In the genomic region with DNA sequence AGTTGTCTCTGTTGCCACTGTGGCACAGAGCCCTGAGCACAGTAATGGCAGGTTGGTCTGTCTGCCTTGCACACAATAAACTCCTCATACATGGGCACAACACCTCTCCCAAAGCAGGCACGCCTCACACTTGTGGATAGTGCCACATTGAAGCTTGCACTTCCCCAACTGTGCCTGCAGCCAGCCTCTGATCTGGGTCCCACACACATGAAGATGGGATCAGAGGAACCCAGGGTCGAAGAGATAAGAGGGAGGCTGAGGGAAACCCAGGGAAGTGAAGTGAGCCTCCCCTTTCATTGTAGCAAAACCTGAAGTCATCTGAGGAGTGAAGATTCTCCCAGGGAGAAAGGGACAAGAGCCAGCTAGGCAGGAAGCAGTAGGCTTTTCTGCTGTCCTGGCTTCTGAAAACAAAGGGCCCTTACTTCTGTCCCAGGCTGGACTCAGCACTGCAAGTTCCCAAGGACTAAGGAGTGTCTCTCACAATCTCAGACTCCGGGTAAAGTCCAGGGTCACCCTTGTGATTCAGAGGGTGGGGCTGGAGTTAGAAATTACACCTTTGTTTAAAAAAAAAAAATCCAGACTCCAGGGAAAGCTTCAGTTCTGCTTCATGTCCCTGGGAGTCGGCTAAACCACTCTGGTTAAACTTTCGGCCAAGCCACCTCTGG, we compare ENCODE assay signal across 12 mouse cellular contexts. TPM values are rescaled to one million over a fixed set of nuclear protein-coding genes. Genes with fewer than 3 reads are reported as not detected.
DNase-seq lines count a peak whose midpoint lies in the region; ATAC-seq and TF ChIP-seq lines count a peak whose summit lies in the region.
"Had no signal": no experiment of that assay in that cellular context is flagged by ENCODE, and none has a peak within 500 bp of the region (broad histone marks: within the 10 kb centered on the region; RNA-seq: fewer than 3 reads in every experiment).

No protein-coding gene starts in this region.

- TF ChIP-seq CTCF in kidney, postnatal 0 days (IDR thresholded peaks at IDR 0.05; ENCODE audit: low read depth): no peak

- no peak overlapping the region for H3K4me3 ChIP-seq in kidney, embryonic 14.5 days (ENCODE audit: low read length)
- no peak overlapping the region for H3K4me3 ChIP-seq in kidney, postnatal 0 days (replicated peaks; ENCODE audit: low read depth, low read length)
- H3K4me3 ChIP-seq in stomach, embryonic 15.5 days (replicated peaks): no peak overlapping the region
- H3K4me3 ChIP-seq: heart, embryonic 12.5 days; hindbrain, embryonic 15.5 days; midbrain, embryonic 15.5 days had no signal

- H3K36me3 ChIP-seq in kidney, embryonic 14.5 days (ENCODE audit: control insufficient read depth, insufficient read depth, low read length): no peaks in the 10 kb centered on the region
- H3K36me3 ChIP-seq in kidney, postnatal 0 days (ENCODE audit: insufficient read depth, low read length): no peaks in the 10 kb centered on the region
- H3K36me3 ChIP-seq in stomach, embryonic 15.5 days: no peaks in the 10 kb centered on the region
- H3K36me3 ChIP-seq: heart, embryonic 12.5 days; hindbrain, embryonic 15.5 days; midbrain, embryonic 15.5 days had no signal

- peaks cover 12% of the 10 kb centered on the region; the same call in 1 of the 2 replicates for H3K4me1 ChIP-seq in kidney, embryonic 14.5 days (ENCODE audit: control insufficient read depth, insufficient read depth, low read length)
- H3K4me1 ChIP-seq in kidney, postnatal 0 days (replicated peaks; ENCODE audit: insufficient read depth, low read length): peaks cover 21% of the 10 kb centered on the region
- H3K4me1 ChIP-seq in stomach, embryonic 15.5 days: peaks cover 30% of the 10 kb centered on the region

- 60% methylated on average over 5 of the region's 5 CpGs for WGBS in kidney, embryonic 14.5 days
- WGBS in kidney, postnatal 0 days: 56% methylated on average over 5 of the region's 5 CpGs
- 54% methylated on average over 5 of the region's 5 CpGs for WGBS in stomach, embryonic 15.5 days

- H3K27me3 ChIP-seq in kidney, embryonic 14.5 days (ENCODE audit: control insufficient read depth, insufficient read depth, low read length): no peaks in the 10 kb centered on the region
- no peaks in the 10 kb centered on the region for H3K27me3 ChIP-seq in kidney, postnatal 0 days (ENCODE audit: insufficient read depth, low read length)
- no peaks in the 10 kb centered on the region for H3K27me3 ChIP-seq in stomach, embryonic 15.5 days (replicated peaks)
- H3K27me3 ChIP-seq: heart, embryonic 12.5 days; hindbrain, embryonic 15.5 days; midbrain, embryonic 15.5 days had no signal

- no peak for ATAC-seq in kidney, embryonic 14.5 days (ENCODE audit: low FRiP score, low TSS enrichment)
- peak; percentile 24; the same call in 1 of the 2 replicates for ATAC-seq in common myeloid progenitor, adult 5-6 weeks (replicated peaks; ENCODE audit: low read depth, poor library complexity, severe bottlenecking)
- ATAC-seq in kidney, postnatal 0 days (replicated peaks; ENCODE audit: low FRiP score, low read depth): peak; percentile 70
- ATAC-seq in stomach, embryonic 15.5 days (ENCODE audit: insufficient read depth, low FRiP score, low read depth): peak; percentile 40
- ATAC-seq: midbrain, embryonic 15.5 days had no signal

- H3K27ac ChIP-seq in kidney, embryonic 14.5 days (ENCODE audit: low read depth, low read length): no peak overlapping the region
- H3K27ac ChIP-seq in kidney, postnatal 0 days: peak overlapping the region; percentile 82
- H3K27ac ChIP-seq in stomach, embryonic 15.5 days: peak overlapping the region; percentile 82
- H3K27ac ChIP-seq: hindbrain, embryonic 15.5 days; midbrain, embryonic 15.5 days had no signal

- DNase-seq in kidney, adult 11 months: peak; percentile 73
- DNase-seq in kidney, postnatal 0 days (ENCODE audit: low spot score): no peak
- no peak for DNase-seq in right cerebral cortex, postnatal 4 days
- no peak for DNase-seq in adipocyte (ENCODE audit: low spot score)
- DNase-seq in ovary, postnatal 10 days (ENCODE audit: low spot score): no peak
- DNase-seq: lung, adult 2 months had no signal

- H3K9ac ChIP-seq in kidney, embryonic 14.5 days (ENCODE audit: low read depth, low read length): no peak overlapping the region
- no peak overlapping the region for H3K9ac ChIP-seq in kidney, postnatal 0 days (ENCODE audit: low read depth, low read length)
- H3K9ac ChIP-seq in stomach, embryonic 15.5 days: no peak overlapping the region
- H3K9ac ChIP-seq: heart, embryonic 12.5 days; hindbrain, embryonic 15.5 days; midbrain, embryonic 15.5 days had no signal

- H3K4me2 ChIP-seq in kidney, embryonic 14.5 days (replicated peaks; ENCODE audit: low read depth, low read length): no peak overlapping the region
- no peak overlapping the region for H3K4me2 ChIP-seq in kidney, postnatal 0 days (ENCODE audit: low read length)
- H3K4me2 ChIP-seq in stomach, embryonic 15.5 days: no peak overlapping the region
- H3K4me2 ChIP-seq: heart, embryonic 12.5 days; hindbrain, embryonic 15.5 days; midbrain, embryonic 15.5 days had no signal

- H3K9me3 ChIP-seq in kidney, embryonic 14.5 days (ENCODE audit: control insufficient read depth, low read length): no peaks in the 10 kb centered on the region
- no peaks in the 10 kb centered on the region for H3K9me3 ChIP-seq in kidney, postnatal 0 days (replicated peaks; ENCODE audit: low read length)
- no peaks in the 10 kb centered on the region for H3K9me3 ChIP-seq in stomach, embryonic 15.5 days
- H3K9me3 ChIP-seq: heart, embryonic 12.5 days; hindbrain, embryonic 15.5 days; midbrain, embryonic 15.5 days had no signal

RNA-seq across cellular contexts. Expression of gene Gna13, which starts 12.8 kb away (rescaled TPM):
- 19.0 and 31.0 TPM in 2 replicates for polyA plus RNA-seq in kidney, embryonic 14.5 days (2014; fragmentation: Nextera tagmentation; extraction: Ambion mirVana)
- 43.8 and 49.6 TPM in 2 replicates for total RNA-seq in common myeloid progenitor, adult 5-6 weeks (2017)
- 33.9 and 36.2 TPM in 2 replicates for polyA plus RNA-seq in kidney, postnatal 0 days (2015; fragmentation: Nextera tagmentation; extraction: Ambion mirVana)
- polyA plus RNA-seq in stomach, embryonic 15.5 days (2015; fragmentation: Nextera tagmentation; extraction: Ambion mirVana): 26.6 and 29.0 TPM in 2 replicates

RNA-seq across cellular contexts. Expression of gene Rgs9, which starts 51.9 kb away (rescaled TPM):
- 1.4 and 2.3 TPM in 2 replicates for polyA plus RNA-seq in kidney, embryonic 14.5 days (2014; fragmentation: Nextera tagmentation; extraction: Ambion mirVana)
- 0.10 and 0.14 TPM in 2 replicates for total RNA-seq in common myeloid progenitor, adult 5-6 weeks (2017)
- polyA plus RNA-seq in kidney, postnatal 0 days (2015; fragmentation: Nextera tagmentation; extraction: Ambion mirVana): 0.99 and 1.1 TPM in 2 replicates
- polyA plus RNA-seq in stomach, embryonic 15.5 days (2015; fragmentation: Nextera tagmentation; extraction: Ambion mirVana): 2.3 and 2.9 TPM in 2 replicates
